Mouse (Mus musculus): Measurements from ENCODE around the gene Shank2. TPM values are rescaled to one million over a fixed set of nuclear protein-coding genes. Genes with fewer than 3 reads are reported as not detected.
A peak's percentile ranks its signal among the peaks of the same experiment; 100 is the strongest.

The Shank2 gene
- polyA plus RNA-seq, 1 experiment from 2014 or later, result 1.2 TPM

DNA sequence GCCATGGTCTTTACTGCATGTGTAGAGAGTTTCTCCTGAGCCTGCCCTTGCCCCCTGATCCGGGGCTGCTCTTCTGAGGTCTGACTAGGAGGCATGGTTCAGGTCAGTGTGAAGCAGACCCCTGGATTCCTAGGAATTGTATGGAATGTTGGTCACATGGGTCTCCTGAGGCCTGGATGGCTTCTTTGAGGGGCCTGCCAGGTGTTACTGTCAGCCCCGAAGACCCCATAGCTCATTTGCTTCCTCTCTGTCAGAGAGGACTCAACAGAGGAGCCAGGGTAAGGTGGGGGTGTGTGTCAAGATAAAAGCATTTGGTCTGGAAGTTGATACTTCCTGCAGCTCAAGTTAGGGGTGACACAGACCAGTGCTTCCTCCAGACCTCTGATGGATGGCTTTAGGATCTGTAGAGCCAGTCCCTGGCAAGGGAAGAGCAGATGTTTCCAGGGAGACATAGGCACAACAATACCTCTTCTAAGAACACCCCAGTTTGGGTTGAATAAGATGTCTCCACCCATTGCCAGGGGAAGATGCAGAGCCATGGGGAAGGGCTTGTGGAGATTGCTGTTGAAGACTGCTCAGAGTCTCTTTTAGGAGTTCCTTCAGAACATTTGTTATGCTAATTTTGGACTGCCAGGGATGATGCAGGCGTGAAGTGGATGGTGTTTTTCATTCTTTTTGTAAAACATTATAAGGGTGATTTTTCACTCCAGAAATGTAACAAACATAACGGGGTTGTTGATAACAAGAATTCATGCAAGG lies 100.7 kb downstream of the Shank2 start:
- no peak overlapping the region for H3K4me3 ChIP-seq (ENCODE audit: low read depth, low read length)
- H3K27me3 ChIP-seq (ENCODE audit: control insufficient read depth, insufficient read depth, low read length), result no peaks in the 10 kb centered on the region
- H3K36me3 ChIP-seq (ENCODE audit: control insufficient read depth, insufficient read depth, low read length), result no peaks in the 10 kb centered on the region
- H3K9ac ChIP-seq (replicated peaks; ENCODE audit: low read depth, low read length), result no peak overlapping the region
- H3K9me3 ChIP-seq (ENCODE audit: control insufficient read depth, low read depth, low read length), result no peaks in the 10 kb centered on the region
- no peak overlapping the region for H3K4me2 ChIP-seq (replicated peaks; ENCODE audit: low read depth, low read length)
- 41% methylated on average over 4 of the region's 4 CpGs for WGBS
- no peak overlapping the region for H3K27ac ChIP-seq (ENCODE audit: low read length)
- no peaks in the 10 kb centered on the region for H3K4me1 ChIP-seq (ENCODE audit: control insufficient read depth, insufficient read depth, low read length)
- ATAC-seq (ENCODE audit: insufficient number of reproducible peaks, insufficient read depth, low FRiP score, low read depth), result no peak

DNA sequence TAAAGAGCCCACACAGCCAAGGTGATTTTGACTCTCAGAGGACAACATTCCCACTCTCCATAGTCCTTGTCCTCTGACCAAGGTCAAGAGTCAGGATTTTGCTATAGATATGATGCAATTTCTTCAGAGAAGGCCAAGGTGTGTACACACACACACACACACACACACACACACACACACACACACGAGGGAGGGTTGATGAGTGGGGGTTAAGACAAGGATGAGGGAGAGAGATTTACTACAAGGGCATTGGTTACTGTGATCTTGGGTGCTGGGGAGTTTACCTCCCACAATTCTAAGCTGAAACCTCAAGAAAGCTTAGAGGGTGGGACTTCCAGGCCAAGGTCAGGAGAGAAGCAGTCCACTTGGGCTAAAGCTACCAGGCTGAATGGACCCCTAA lies 104.2 kb downstream of the Shank2 start:
- WGBS, result 57% methylated on average over 1 of the region's 1 CpGs

DNA sequence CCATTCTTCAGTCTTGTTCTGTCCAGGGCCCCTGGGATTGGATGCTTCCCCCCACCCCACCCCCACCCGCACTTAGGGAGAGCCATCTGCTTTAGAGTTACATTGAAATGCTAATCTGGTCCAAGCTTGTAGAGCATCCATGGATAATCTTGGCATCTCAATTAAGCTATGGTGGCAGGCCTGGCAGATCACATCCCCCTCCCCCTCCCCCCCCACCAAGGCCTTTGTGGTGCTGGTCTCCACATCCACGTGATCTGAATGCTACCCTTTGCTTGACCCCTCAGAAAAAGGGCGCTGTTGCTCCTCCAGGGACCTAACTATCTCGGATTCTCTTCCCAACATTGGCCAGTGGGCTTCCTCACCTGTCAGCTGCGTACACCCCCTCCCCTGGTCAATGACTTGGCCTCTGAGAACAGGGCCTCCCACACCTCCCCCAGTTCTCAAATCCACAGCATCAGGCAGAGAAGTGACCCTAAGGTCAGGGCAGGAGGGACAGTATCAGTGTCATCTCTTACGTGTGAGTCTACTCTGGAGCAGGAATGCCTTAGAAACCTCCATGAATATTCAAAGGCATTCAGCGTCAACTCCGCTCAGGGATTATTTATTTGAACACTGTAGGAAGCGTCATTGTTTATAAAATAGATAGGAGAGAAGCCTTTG lies 104.8 kb downstream of the Shank2 start:
- no peak overlapping the region for H3K27ac ChIP-seq (ENCODE audit: low read length)
- H3K9ac ChIP-seq (replicated peaks; ENCODE audit: low read depth, low read length), result no peak overlapping the region
- no peaks in the 10 kb centered on the region for H3K9me3 ChIP-seq (ENCODE audit: control insufficient read depth, low read depth, low read length)
- H3K36me3 ChIP-seq (ENCODE audit: control insufficient read depth, insufficient read depth, low read length), result no peaks in the 10 kb centered on the region
- H3K4me2 ChIP-seq (replicated peaks; ENCODE audit: low read depth, low read length), result no peak overlapping the region
- no peaks in the 10 kb centered on the region for H3K27me3 ChIP-seq (ENCODE audit: control insufficient read depth, insufficient read depth, low read length)
- H3K4me1 ChIP-seq (ENCODE audit: control insufficient read depth, insufficient read depth, low read length), result no peaks in the 10 kb centered on the region
- H3K4me3 ChIP-seq (ENCODE audit: low read depth, low read length), result no peak overlapping the region
- no peak for ATAC-seq (ENCODE audit: insufficient number of reproducible peaks, insufficient read depth, low FRiP score, low read depth)
- WGBS, result 39% methylated on average over 9 of the region's 9 CpGs

More for the DNA sequence above, 104.2 kb downstream of the Shank2 start:
- Histone ChIP-seq H3K4me3 (ENCODE audit: low read depth, low read length) (no peak overlapping the region), H3K27ac (ENCODE audit: low read length) (no peak overlapping the region), H3K9ac (replicated peaks; ENCODE audit: low read depth, low read length) (no peak overlapping the region), H3K4me1 (ENCODE audit: control insufficient read depth, insufficient read depth, low read length) (no peaks in the 10 kb centered on the region), H3K36me3 (ENCODE audit: control insufficient read depth, insufficient read depth, low read length) (no peaks in the 10 kb centered on the region), H3K27me3 (ENCODE audit: control insufficient read depth, insufficient read depth, low read length) (no peaks in the 10 kb centered on the region), H3K9me3 (ENCODE audit: control insufficient read depth, low read depth, low read length) (no peaks in the 10 kb centered on the region), H3K4me2 (replicated peaks; ENCODE audit: low read depth, low read length) (no peak overlapping the region)
- ATAC-seq (ENCODE audit: insufficient number of reproducible peaks, insufficient read depth, low FRiP score, low read depth), result no peak

DNA sequence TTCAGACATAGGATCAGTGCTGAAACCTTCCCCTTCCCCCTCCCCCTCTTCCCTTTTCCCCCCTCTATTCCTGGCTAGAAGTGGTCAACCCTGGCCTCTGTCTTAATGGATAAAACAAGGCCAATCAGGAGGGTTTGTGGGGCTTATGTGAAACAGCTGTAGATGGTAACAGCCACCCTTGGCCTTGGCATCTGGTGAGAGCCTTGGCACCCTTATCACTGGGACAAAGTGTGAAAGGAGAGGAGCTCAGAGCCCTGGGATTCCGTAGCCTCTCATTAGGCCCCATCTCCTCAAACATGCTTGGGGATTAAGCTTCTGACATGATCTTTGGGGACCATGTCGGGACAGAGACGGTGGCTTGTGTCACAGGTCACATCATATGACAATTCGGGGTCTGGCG lies 106.4 kb downstream of the Shank2 start:
- no peaks in the 10 kb centered on the region for H3K36me3 ChIP-seq (ENCODE audit: control insufficient read depth, insufficient read depth, low read length)
- H3K9me3 ChIP-seq (ENCODE audit: control insufficient read depth, low read depth, low read length), result no peaks in the 10 kb centered on the region
- no peak overlapping the region for H3K4me2 ChIP-seq (replicated peaks; ENCODE audit: low read depth, low read length)
- 89% methylated on average over 5 of the region's 5 CpGs for WGBS
- no peak overlapping the region for H3K27ac ChIP-seq (ENCODE audit: low read length)
- H3K27me3 ChIP-seq (ENCODE audit: control insufficient read depth, insufficient read depth, low read length), result no peaks in the 10 kb centered on the region
- no peak for ATAC-seq (ENCODE audit: insufficient number of reproducible peaks, insufficient read depth, low FRiP score, low read depth)
- no peaks in the 10 kb centered on the region for H3K4me1 ChIP-seq (ENCODE audit: control insufficient read depth, insufficient read depth, low read length)
- H3K9ac ChIP-seq (replicated peaks; ENCODE audit: low read depth, low read length), result no peak overlapping the region
- no peak overlapping the region for H3K4me3 ChIP-seq (ENCODE audit: low read depth, low read length)

DNA sequence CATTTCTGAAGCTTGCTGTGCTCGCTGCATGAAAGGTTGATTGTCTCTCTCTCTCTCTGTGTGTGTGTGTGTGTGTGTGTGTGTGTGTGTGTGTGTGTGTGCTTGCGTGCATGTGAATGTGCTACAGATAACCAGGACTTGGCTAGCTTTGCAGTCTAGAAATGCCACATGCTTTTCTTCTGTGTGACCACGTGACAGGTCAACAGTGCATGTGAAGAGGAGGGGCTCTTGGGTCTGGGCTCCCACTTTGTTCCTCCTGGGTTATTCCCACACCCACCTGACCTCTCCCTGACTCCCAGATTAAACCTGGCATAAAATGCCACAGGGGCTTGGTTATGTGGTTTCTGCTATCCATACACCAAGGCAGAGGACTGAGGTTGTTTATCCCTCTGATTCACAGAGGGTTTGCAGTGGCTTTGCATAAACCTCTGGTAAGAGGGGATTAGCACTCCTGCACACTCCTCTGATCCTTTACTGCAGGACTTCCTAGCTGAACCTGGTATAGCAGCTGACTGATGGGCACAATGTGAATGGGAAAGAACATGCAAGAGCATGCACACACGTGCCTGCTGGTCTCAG lies 109.4 kb downstream of the Shank2 start:
- H3K36me3 ChIP-seq (ENCODE audit: control insufficient read depth, insufficient read depth, low read length), result no peaks in the 10 kb centered on the region
- no peak overlapping the region for H3K27ac ChIP-seq (ENCODE audit: low read length)
- H3K4me2 ChIP-seq (replicated peaks; ENCODE audit: low read depth, low read length), result no peak overlapping the region
- 53% methylated on average over 4 of the region's 4 CpGs for WGBS
- ATAC-seq (ENCODE audit: insufficient number of reproducible peaks, insufficient read depth, low FRiP score, low read depth), result peak; percentile 53; the same call in 1 of the 2 replicates
- no peaks in the 10 kb centered on the region for H3K27me3 ChIP-seq (ENCODE audit: control insufficient read depth, insufficient read depth, low read length)
- H3K4me3 ChIP-seq (ENCODE audit: low read depth, low read length), result no peak overlapping the region
- no peaks in the 10 kb centered on the region for H3K4me1 ChIP-seq (ENCODE audit: control insufficient read depth, insufficient read depth, low read length)
- no peaks in the 10 kb centered on the region for H3K9me3 ChIP-seq (ENCODE audit: control insufficient read depth, low read depth, low read length)
- H3K9ac ChIP-seq (replicated peaks; ENCODE audit: low read depth, low read length), result no peak overlapping the region

DNA sequence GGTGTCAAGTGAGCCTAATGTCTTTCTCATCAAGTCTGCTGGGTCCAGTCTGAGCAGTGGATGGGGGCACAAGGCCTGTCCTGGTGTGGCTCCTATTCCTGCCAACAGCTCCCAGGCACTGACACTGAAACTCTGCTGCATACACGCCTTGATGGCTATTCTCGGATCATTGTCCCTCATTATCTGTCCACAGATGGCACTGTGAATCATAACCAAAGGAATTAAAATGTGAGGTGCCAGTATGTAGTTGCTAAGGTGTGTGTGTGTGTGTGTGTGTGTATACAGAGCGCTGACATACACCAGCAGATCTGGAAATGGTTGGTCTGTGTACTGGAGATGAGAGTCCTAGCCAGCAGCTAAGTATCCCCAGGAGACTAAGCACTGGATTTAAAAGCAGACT lies 110.3 kb downstream of the Shank2 start:
- Histone ChIP-seq H3K36me3 (ENCODE audit: control insufficient read depth, insufficient read depth, low read length) (no peaks in the 10 kb centered on the region), H3K27me3 (ENCODE audit: control insufficient read depth, insufficient read depth, low read length) (no peaks in the 10 kb centered on the region), H3K4me3 (ENCODE audit: low read depth, low read length) (no peak overlapping the region), H3K4me2 (replicated peaks; ENCODE audit: low read depth, low read length) (no peak overlapping the region), H3K9ac (replicated peaks; ENCODE audit: low read depth, low read length) (no peak overlapping the region), H3K9me3 (ENCODE audit: control insufficient read depth, low read depth, low read length) (no peaks in the 10 kb centered on the region), H3K27ac (ENCODE audit: low read length) (no peak overlapping the region), H3K4me1 (ENCODE audit: control insufficient read depth, insufficient read depth, low read length) (no peaks in the 10 kb centered on the region)
- ATAC-seq (ENCODE audit: insufficient number of reproducible peaks, insufficient read depth, low FRiP score, low read depth), result no peak
- WGBS, result 87% methylated on average over 3 of the region's 3 CpGs

DNA sequence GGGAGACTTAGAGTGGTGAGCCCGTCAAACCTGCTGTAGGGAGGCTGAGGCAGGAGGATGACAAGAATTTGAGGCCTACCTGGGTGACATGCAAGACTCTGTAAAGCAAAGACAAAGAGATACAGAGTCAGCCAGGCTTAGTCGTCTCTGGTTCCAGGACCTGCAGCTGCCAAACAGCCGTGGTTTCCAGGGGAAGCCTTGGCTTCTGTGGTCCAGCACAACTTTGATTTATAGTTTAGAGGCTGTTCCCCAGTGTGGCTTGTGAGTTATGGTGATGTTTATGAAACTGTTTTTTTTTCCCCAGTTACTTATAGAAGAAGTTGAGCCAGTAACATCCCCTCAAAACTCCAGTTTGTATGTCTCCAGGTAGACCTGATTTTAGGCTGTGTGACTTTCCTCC lies 112.5 kb downstream of the Shank2 start:
- WGBS, result 66% methylated on average over 3 of the region's 3 CpGs
- Histone ChIP-seq H3K27me3 (ENCODE audit: control insufficient read depth, insufficient read depth, low read length) (no peaks in the 10 kb centered on the region), H3K9ac (replicated peaks; ENCODE audit: low read depth, low read length) (no peak overlapping the region), H3K27ac (ENCODE audit: low read length) (no peak overlapping the region), H3K4me1 (ENCODE audit: control insufficient read depth, insufficient read depth, low read length) (no peaks in the 10 kb centered on the region), H3K36me3 (ENCODE audit: control insufficient read depth, insufficient read depth, low read length) (no peaks in the 10 kb centered on the region), H3K4me2 (replicated peaks; ENCODE audit: low read depth, low read length) (no peak overlapping the region), H3K9me3 (ENCODE audit: control insufficient read depth, low read depth, low read length) (no peaks in the 10 kb centered on the region), H3K4me3 (ENCODE audit: low read depth, low read length) (no peak overlapping the region)
- no peak for ATAC-seq (ENCODE audit: insufficient number of reproducible peaks, insufficient read depth, low FRiP score, low read depth)

DNA sequence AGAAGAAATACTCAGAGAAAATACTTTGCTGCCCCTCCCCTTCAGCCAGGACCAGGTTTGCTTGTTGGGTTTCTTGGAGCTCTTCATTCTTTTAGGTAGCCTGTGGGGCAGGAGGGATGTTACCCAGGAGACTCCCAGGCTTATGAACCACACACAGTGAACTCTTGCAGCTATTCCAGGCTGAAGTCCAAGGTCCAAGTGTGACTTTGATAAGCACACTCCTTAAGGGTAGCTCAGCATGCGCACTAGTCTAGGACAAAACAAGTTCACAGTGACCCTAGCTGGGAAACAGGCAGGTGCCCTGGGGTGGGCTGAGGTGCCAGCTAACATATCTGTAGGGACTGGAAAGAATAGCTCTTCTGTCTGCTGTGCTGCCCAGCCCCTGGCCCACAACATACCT lies 117.8 kb downstream of the Shank2 start:
- Histone ChIP-seq H3K9me3 (ENCODE audit: control insufficient read depth, low read depth, low read length) (no peaks in the 10 kb centered on the region), H3K4me3 (ENCODE audit: low read depth, low read length) (no peak overlapping the region), H3K9ac (replicated peaks; ENCODE audit: low read depth, low read length) (no peak overlapping the region), H3K4me1 (ENCODE audit: control insufficient read depth, insufficient read depth, low read length) (no peaks in the 10 kb centered on the region), H3K27me3 (ENCODE audit: control insufficient read depth, insufficient read depth, low read length) (no peaks in the 10 kb centered on the region), H3K27ac (ENCODE audit: low read length) (no peak overlapping the region), H3K4me2 (replicated peaks; ENCODE audit: low read depth, low read length) (no peak overlapping the region), H3K36me3 (ENCODE audit: control insufficient read depth, insufficient read depth, low read length) (no peaks in the 10 kb centered on the region)
- ATAC-seq (ENCODE audit: insufficient number of reproducible peaks, insufficient read depth, low FRiP score, low read depth), result peak; percentile 71
- 63% methylated on average over 1 of the region's 1 CpGs for WGBS

All from stomach, embryonic 14.5 days (tissue).